Mouse (Mus musculus): ENCODE measurements around the gene Cacng7. TPM values are rescaled to one million over a fixed set of nuclear protein-coding genes. Genes with fewer than 3 reads are reported as not detected.

Gene Cacng7
- 2.0 and 3.1 TPM in 2 replicates for polyA plus RNA-seq (2015; fragmentation: Nextera tagmentation; extraction: Ambion mirVana)

DNA sequence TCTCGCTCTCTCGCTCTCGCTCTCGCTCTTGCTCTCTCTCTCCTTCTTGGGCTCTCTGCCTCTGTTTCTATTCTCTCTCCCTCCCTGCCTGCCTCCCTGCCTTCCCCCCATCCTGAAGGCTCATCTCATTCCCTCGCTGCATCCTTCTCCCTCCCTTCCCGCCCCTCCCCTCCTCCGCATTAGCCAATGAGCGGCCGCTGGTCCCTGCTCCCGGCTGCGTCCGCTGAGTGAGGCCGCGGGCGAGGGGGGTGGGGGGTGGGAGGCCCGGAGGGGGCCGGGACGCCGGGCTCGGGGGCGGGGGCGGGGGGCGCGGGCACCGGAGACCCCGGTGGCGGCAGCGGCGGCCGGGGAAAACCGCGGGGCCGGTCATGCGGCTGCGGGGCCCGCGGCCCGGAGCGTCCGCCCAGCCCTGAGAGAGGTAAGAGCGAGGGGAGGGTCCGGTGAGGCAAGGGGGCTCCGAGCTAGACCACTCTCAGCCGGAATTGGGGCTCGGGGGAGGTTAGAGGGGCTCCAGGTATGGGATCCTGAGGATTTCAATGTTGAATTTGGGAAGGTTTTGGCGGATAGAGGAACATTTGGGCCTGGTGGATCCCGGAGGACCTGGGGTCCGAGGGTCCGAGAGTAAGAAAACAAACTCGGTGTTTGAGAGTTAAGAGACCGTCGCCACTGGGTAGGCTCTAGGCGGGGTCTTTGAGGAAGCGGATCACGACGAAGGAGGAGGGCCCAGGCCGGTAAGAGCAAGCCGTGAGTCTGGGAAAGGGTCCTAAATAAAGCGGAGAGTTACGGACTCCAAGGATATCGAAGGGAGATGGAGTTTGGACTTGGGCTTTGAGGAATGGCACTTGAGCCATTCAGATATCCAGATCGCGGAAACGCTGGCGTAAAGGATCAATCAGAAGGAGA lies at the start of gene Cacng7:
TSS of gene Cacng7 (plus strand) at position 337 of the 903 bp plus-strand sequence.
- H3K27ac ChIP-seq (replicated peaks) = peak within 1 kb of the TSS; percentile 90
- ATAC-seq (ENCODE audit: insufficient number of reproducible peaks, low FRiP score, low TSS enrichment, low read depth) = peak; percentile 63
- under 1% methylated on average over 65 of the region's 65 CpGs for WGBS

DNA sequence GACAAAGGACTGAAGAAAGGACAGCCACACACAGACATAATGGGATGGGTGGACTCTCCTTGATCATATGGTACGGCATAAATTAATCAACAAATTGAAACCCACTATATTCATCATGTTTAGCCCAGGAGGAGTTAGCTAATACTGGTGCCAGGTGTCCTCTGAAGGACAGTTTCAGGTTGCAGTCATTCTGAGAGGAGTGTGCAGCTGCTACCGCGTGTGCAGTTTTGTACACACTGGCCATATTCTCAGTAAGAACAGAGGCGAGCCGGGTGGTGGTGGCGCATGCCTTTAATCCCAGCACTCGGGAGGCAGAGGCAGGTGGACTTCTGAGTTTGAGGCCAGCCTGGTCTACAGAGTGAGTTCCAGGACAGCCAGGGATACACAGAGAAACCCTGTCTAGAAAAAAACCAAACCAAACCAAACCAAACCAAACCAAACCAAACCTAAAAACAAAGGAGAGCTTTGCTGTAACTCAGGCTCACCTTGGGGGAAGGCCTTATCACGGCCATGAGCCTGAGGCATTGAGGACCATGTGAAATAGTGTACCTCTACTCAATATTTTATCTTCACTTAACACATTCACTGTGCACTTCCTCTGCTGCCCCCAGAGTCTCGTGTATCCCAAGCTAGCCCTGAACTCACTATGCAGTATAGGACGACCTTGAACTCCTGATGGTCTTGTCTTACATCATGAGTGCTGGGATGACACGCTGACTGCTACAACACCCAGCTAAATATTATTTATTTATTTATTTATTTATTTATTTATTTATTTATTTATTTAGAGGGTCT lies 49.5 kb upstream of the Cacng7 start:
- no peak for ATAC-seq (ENCODE audit: insufficient number of reproducible peaks, low FRiP score, low TSS enrichment, low read depth)
- H3K4me2 ChIP-seq (replicated peaks) = no peak overlapping the region
- H3K36me3 ChIP-seq = no peaks in the 10 kb centered on the region
- H3K4me3 ChIP-seq (replicated peaks) = no peak overlapping the region
- no peak overlapping the region for H3K27ac ChIP-seq (replicated peaks)
- WGBS = 79% methylated on average over 11 of the region's 11 CpGs
- H3K4me1 ChIP-seq = no peaks in the 10 kb centered on the region
- H3K9ac ChIP-seq = no peak overlapping the region
- H3K27me3 ChIP-seq = no peaks in the 10 kb centered on the region
- H3K9me3 ChIP-seq (replicated peaks) = no peaks in the 10 kb centered on the region

More for the DNA sequence above, at the start of gene Cacng7:
- peak within 1 kb of the TSS; percentile 59 for H3K4me2 ChIP-seq (replicated peaks)
- peak within 1 kb of the TSS; percentile 44 for H3K9ac ChIP-seq
- peaks cover 30% of the 10 kb centered on the region for H3K4me1 ChIP-seq
- no peaks in the 10 kb centered on the region for H3K9me3 ChIP-seq (replicated peaks)
- no peaks in the 10 kb centered on the region for H3K36me3 ChIP-seq
- peak within 1 kb of the TSS; percentile 62 for H3K4me3 ChIP-seq (replicated peaks)
- H3K27me3 ChIP-seq = no peaks in the 10 kb centered on the region; the same call in 1 of the 2 replicates

DNA sequence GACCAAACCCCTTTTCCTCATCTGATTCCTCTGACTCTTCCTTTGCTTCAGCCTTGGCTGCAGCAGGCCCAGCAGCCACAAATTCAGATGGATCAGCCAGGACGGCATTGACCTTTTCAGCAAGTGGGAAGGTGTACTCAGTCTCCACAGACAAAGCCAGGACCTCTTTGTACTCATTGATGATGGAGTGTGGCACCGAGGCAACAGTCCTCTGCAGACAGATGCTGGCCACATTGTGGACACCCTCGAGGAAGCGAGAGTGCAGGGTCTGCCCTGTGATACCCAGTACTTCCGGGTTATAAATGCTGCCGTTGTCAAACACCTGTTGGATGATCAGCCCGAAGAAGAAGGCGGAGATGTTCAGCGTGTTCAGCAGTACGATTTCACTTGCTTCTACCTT lies 48.2 kb upstream of the Cacng7 start:
- H3K4me2 ChIP-seq (replicated peaks) = no peak overlapping the region
- no peaks in the 10 kb centered on the region for H3K4me1 ChIP-seq
- H3K36me3 ChIP-seq = no peaks in the 10 kb centered on the region
- H3K4me3 ChIP-seq (replicated peaks) = no peak overlapping the region
- no peaks in the 10 kb centered on the region for H3K9me3 ChIP-seq (replicated peaks)
- WGBS = 82% methylated on average over 10 of the region's 10 CpGs
- no peak overlapping the region for H3K9ac ChIP-seq
- H3K27ac ChIP-seq (replicated peaks) = no peak overlapping the region
- ATAC-seq (ENCODE audit: insufficient number of reproducible peaks, low FRiP score, low TSS enrichment, low read depth) = no peak
- H3K27me3 ChIP-seq = no peaks in the 10 kb centered on the region

DNA sequence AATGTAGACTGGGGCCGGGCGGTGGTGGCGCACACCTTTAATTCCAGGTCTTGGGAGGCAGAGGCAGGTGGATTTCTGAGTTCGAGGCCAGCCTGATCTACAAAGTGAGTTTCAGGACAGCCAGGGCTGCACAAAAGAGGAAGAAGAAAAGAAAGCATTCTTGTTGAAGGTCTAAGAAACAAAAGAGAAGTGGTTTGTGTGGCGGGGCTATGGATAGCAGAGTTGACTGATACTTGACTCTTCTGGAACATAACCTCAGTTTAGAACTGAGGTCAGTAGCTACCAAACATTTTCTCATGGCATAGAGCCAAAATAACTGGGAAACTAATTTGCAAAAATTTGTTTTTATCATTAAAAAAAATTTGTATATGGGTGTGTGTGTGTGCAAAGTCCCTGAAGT lies 46.7 kb upstream of the Cacng7 start:
- Histone ChIP-seq H3K4me3 (replicated peaks) (no peak overlapping the region), H3K27me3 (no peaks in the 10 kb centered on the region), H3K4me2 (replicated peaks) (no peak overlapping the region), H3K36me3 (no peaks in the 10 kb centered on the region), H3K9me3 (replicated peaks) (no peaks in the 10 kb centered on the region), H3K27ac (replicated peaks) (no peak overlapping the region), H3K9ac (no peak overlapping the region), H3K4me1 (peaks cover 13% of the 10 kb centered on the region)
- WGBS = 91% methylated on average over 5 of the region's 5 CpGs
- no peak for ATAC-seq (ENCODE audit: insufficient number of reproducible peaks, low FRiP score, low TSS enrichment, low read depth)

DNA sequence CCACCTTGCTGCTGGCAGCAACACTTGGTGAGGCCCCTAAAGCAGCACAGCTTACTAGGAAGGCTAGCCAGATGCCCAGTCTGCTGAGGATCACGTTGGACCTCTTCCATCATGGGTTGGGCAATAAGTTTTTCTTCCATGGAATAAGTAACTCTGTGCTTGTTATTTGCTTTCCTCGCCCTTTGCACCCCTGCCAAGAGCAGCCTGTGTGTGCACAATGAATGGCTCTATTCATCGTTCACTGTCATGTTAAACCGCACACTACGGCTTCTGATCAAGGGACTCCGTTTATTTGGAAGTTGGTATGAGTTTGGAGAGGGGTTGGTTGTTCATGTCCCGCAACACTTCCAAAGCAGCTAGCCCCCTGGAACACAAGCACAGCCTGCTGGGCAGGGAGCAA lies 45.6 kb upstream of the Cacng7 start:
- Histone ChIP-seq H3K9me3 (replicated peaks) (no peaks in the 10 kb centered on the region), H3K27ac (replicated peaks) (no peak overlapping the region; the same call in 1 of the 2 replicates), H3K4me3 (replicated peaks) (no peak overlapping the region), H3K27me3 (no peaks in the 10 kb centered on the region), H3K4me1 (peaks cover 21% of the 10 kb centered on the region), H3K36me3 (no peaks in the 10 kb centered on the region), H3K4me2 (replicated peaks) (no peak overlapping the region), H3K9ac (no peak overlapping the region)
- WGBS = 54% methylated on average over 7 of the region's 7 CpGs
- no peak for ATAC-seq (ENCODE audit: insufficient number of reproducible peaks, low FRiP score, low TSS enrichment, low read depth)

DNA sequence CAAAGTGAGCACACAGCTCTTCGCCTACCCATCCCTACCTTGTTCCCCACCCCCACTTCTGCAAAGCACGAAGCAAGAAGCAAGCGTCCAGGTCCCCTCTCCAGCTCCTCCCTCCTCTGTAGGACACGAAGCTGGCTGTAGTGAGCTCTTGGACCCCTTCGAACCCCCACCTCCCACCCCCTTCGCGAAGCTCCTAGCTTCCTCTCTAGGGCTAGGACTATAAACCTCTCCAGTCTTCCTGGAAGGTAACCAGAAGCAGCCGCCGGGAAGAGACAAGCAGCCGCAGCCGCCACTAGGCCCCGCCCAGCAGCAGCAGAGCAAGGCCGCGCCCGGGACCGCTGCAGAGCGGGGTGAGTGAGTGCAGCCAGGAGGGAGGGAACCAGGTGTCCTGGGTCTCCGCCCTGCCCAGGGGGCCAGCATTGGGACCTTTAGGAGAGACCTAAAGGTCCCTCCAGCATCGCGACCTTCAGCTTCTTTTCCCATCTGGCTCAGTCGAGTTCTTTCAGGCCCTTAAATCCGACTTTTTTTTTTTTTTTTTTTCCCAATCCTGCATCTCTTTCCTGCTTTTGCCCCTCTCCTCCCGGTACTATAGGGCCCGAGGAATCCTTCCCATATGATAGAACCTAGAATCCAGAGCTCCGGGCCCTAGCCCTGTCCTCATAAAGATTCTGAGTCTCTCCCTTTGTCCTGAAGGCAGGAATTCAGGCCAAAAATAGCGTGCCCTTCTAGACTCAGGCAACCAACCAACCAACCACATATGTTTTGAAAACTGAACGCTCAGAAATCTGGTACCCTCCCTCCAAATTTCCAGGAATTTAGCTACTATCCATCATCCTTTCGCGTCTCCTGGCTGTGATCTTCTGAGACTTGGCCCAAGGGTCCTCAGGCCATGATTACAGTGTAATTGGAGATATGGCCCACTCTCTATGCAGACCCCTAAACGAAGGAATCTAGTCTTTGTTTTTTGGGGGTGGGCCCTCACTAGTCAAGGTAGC lies 43.5 kb upstream of the Cacng7 start, which contains the start of the genes Myadm and Prkcg:
TSS of gene Myadm (plus strand) at position 105 of the 995 bp plus-strand sequence.
TSS of gene Prkcg (plus strand) at position 204 of the 995 bp plus-strand sequence.
- H3K9me3 ChIP-seq (replicated peaks) = no peaks in the 10 kb centered on the region
- peak within 1 kb of the TSS; percentile 50 for H3K4me3 ChIP-seq (replicated peaks)
- H3K9ac ChIP-seq = peak within 1 kb of the TSS; percentile 48
- peak within 1 kb of the TSS; percentile 92 for H3K27ac ChIP-seq (replicated peaks)
- H3K4me2 ChIP-seq (replicated peaks) = peak within 1 kb of the TSS; percentile 72
- ATAC-seq (ENCODE audit: insufficient number of reproducible peaks, low FRiP score, low TSS enrichment, low read depth) = peak; percentile 44; the same call in 1 of the 2 replicates
- no peaks in the 10 kb centered on the region for H3K27me3 ChIP-seq
- peaks cover 30% of the 10 kb centered on the region for H3K4me1 ChIP-seq
- 1% methylated on average over 30 of the region's 30 CpGs for WGBS
- 0 out of 2 replicates have a peak, but pooled peaks cover 3% of the 10 kb centered on the region for H3K36me3 ChIP-seq

DNA sequence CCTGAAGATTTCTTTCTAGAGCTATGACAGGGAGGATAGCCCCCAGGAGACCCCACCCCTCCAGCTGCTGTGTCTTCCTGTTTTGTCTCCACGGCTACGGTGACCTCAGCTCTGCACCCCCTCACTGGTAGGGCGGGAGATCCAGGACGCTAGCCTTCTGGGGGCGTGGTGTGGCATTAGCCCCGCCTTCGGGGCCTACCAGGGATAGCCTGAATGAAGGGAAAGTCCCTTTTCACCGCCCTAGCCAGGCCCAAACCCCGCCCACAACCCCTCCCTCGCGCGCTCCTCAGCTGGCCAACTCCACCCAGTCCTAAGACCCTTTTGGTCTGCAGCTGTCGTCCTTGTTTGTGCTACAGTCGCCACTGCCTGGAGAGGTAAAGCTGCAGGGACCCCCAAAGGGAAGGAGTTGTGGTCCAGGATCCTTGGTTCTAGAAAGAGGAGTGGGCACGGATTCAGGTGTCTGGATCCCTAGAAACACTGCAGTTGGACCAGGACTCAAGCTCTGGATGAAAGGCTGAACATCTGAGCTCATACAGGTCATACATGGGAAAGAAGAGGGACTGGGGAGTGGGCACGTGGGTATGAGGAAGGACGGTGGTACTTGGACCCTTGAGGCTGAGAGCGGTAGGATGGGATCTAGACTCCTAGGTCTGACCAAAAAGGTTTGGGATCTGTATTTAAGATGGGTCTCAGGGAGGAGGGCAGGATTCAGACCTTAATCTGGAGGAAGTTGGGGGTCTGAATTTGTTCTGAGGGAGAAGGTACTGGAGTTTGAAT lies 42.3 kb upstream of the Cacng7 start:
- Histone ChIP-seq H3K36me3 (0 out of 2 replicates have a peak, but pooled peaks cover 10% of the 10 kb centered on the region), H3K4me2 (replicated peaks) (peak overlapping the region; percentile 72), H3K4me3 (replicated peaks) (peak overlapping the region; percentile 50), H3K9me3 (replicated peaks) (no peaks in the 10 kb centered on the region), H3K9ac (peak overlapping the region; percentile 31), H3K27me3 (no peaks in the 10 kb centered on the region), H3K4me1 (peaks cover 30% of the 10 kb centered on the region), H3K27ac (replicated peaks) (peak overlapping the region; percentile 92)
- peak; percentile 91 for ATAC-seq (ENCODE audit: insufficient number of reproducible peaks, low FRiP score, low TSS enrichment, low read depth)
- 3% methylated on average over 18 of the region's 18 CpGs for WGBS

DNA sequence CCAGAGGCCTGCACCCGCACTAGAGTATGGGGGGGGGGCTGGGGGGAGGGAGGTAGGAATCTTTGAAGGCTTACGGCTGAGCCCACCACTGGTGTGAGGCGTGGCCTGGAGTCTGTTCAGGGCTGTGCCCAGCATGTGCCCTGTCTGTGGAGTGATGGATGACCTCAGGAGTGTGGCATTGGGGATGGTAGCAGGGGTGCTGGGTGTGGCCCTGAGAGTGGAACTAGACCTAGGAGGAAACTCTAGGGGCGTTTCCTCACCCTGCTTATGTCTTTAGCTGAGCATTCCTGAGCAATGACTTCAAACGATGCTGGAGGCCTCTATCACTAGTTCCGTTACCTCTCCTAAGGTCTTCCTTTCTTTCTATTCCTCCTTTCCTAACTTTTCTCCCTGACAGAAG lies 41.6 kb upstream of the Cacng7 start:
- Histone ChIP-seq H3K27ac (replicated peaks) (peak overlapping the region; percentile 92), H3K27me3 (no peaks in the 10 kb centered on the region)
- WGBS = 43% methylated on average over 6 of the region's 6 CpGs

DNA sequence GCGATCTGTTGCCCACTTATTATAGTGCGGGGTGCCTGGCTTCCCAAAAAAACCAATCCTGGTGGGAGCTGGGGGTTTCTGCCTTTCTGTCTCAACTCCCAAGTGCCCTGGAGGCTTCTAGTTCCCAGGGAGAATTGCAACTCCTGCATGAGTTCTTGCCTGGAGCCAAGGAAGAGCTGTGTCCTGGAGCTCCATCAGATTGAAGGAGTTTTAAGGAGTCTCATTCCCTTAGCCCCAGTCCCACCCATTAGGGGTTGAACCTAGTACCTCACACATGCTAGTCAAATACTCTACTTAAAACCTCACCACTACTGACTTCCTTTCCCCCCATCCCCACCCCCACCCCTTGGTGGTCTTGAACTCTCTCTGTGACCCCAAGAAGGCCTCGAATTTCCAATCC lies 41.0 kb upstream of the Cacng7 start:
- Histone ChIP-seq H3K27me3 (no peaks in the 10 kb centered on the region), H3K4me2 (replicated peaks) (peak overlapping the region; percentile 72), H3K4me1 (peaks cover 30% of the 10 kb centered on the region), H3K36me3 (peaks cover 20% of the 10 kb centered on the region), H3K9ac (no peak overlapping the region), H3K9me3 (replicated peaks) (no peaks in the 10 kb centered on the region), H3K27ac (replicated peaks) (peak overlapping the region; percentile 92), H3K4me3 (replicated peaks) (peak overlapping the region; percentile 50)
- 66% methylated on average over 3 of the region's 3 CpGs for WGBS
- ATAC-seq (ENCODE audit: insufficient number of reproducible peaks, low FRiP score, low TSS enrichment, low read depth) = no peak

More for the DNA sequence above, 41.6 kb upstream of the Cacng7 start:
- H3K4me1 ChIP-seq = peaks cover 30% of the 10 kb centered on the region
- H3K4me2 ChIP-seq (replicated peaks) = peak overlapping the region; percentile 72
- peak overlapping the region; percentile 31; the same call in 1 of the 2 replicates for H3K9ac ChIP-seq
- H3K36me3 ChIP-seq = peaks cover 14% of the 10 kb centered on the region; the same call in 1 of the 2 replicates
- ATAC-seq (ENCODE audit: insufficient number of reproducible peaks, low FRiP score, low TSS enrichment, low read depth) = peak; percentile 3; the same call in 1 of the 2 replicates
- peak overlapping the region; percentile 50 for H3K4me3 ChIP-seq (replicated peaks)
- H3K9me3 ChIP-seq (replicated peaks) = no peaks in the 10 kb centered on the region
